Mouse (Mus musculus): ENCODE results near the gene Rfx4. TPM values are rescaled to one million over a fixed set of nuclear protein-coding genes. Genes with fewer than 3 reads are reported as not detected.

Gene Rfx4
- polyA plus RNA-seq (2012; rRNA removed) = 0.07 and 0.16 TPM in 2 replicates

GRCm38 (mm10) chr10:84755786-84756203 is at the start of gene Rfx4:
Gene Rfx4, plus strand, starts transcription at chr10:84756062.

GRCm38 (mm10) chr10:84916810-84917730 is 161.2 kb downstream of the Rfx4 start, which contains the start of gene Ric8b:
Gene Ric8b, plus strand, starts transcription at chr10:84917616.

Other genes with a start within 250 kb of the Rfx4 start
- 116 and 150 TPM in 2 replicates for gene Ckap4, start 222.0 kb upstream of the Rfx4 start, polyA plus RNA-seq (2012; rRNA removed)
- gene Tcp11l2, start 179.4 kb upstream of the Rfx4 start, polyA plus RNA-seq (2012; rRNA removed) = 117 and 190 TPM in 2 replicates
- gene Polr3b, start 133.8 kb upstream of the Rfx4 start, polyA plus RNA-seq (2012; rRNA removed) = 3.3 and 3.7 TPM in 2 replicates
- gene Ric8b, start 161.6 kb downstream of the Rfx4 start, polyA plus RNA-seq (2012; rRNA removed) = 9.3 and 11.7 TPM in 2 replicates

Data from ovary, adult 2 months (tissue).